Mouse (Mus musculus): Measurements from ENCODE around the gene Dnal1.

The Dnal1 gene

GRCm38 (mm10) chr12:84161616-84162433 lies 47.7 kb downstream of the Dnal1 start:
- no peak for DNase-seq (ENCODE audit: low read depth, low spot score)

- DNase-seq (ENCODE audit: low read depth, low spot score): no peak
These were observed 49.0 kb downstream of the Dnal1 start for GRCm38 (mm10) chr12:84163133-84163532.

DNA sequence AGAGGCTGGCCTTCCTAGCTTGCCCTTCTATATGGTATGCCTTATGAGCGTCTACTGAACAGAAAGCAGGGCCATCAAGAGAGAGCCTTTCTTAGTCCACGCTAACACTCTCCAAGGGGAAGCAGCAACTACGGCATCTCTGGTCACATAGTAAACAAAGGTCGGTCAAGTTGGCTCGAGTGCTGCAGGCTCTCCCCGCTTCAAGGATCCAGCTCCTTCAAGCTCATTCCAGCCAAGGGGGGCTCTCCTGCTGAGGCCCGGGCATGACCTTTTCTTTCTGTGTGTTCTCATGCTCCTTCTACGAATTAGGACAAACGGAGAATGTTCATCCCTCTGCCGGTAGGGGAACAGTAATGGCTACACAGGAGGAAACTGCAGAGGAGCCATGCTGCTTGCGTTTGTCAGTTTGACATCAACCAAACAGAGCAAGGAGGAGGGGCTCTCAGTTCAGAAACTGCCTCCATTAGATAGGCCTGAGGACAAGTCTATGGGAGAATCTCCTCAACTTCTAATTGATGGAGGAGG lies 49.5 kb downstream of the Dnal1 start:
- DNase-seq (ENCODE audit: low read depth, low spot score): no peak

DNA sequence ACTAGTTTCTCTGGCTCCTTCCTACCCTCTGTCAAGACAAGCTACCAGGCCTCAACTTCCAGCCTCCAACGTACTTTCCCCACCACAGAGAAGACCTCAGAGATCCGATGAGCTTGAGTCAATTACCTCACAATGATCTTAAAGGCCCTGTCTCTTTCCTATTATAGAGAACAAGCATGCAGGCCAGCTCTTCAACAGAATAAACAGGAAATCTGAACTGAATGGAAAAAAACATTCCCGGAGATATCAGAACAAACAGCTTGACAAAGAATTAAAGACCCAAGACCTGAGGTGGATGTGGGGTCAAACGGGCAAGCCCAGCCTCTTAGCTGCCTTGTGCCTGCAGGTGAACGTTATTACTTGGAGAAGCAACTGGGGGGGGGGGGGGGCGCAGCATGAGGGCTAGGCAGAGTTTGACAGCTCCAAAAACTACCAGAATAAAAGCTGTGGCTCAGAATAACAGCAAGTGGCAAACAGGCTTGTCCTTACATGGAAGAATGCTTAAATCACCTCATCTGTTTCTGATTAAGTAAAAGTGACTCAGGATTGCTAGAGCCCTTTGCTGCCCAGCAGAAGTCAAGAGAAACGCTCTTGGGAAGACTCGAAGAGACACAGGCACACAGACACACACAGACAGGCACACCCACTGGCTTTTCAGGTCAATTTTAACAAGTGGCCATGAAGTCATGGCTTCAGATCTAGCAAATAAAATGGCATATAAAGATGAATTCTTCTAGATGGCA lies 51.6 kb downstream of the Dnal1 start:
- DNase-seq (ENCODE audit: low read depth, low spot score): no peak

- DNase-seq (ENCODE audit: low read depth, low spot score): no peak
These were observed 56.4 kb downstream of the Dnal1 start for GRCm38 (mm10) chr12:84170610-84171009.

DNA sequence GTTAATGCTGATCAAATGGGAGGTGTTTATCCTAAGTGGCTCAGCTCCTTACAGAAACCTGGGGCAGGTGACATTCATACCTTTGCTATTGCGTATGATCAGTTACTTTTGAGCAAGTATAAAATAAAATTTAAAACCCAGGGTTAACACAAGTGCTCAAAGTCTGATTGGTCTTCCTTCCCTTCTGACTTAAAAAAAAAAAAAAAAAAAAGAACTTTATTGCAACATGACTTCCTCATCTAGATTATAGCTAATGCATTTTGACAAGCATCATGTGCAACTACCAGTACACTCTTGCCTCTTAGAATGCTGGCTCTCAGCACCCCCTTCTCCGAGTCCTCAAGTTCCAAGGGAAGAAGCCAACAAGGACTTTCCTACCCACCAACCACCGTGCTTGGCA lies 58.0 kb downstream of the Dnal1 start:
- no peak for DNase-seq (ENCODE audit: low read depth, low spot score)

DNA sequence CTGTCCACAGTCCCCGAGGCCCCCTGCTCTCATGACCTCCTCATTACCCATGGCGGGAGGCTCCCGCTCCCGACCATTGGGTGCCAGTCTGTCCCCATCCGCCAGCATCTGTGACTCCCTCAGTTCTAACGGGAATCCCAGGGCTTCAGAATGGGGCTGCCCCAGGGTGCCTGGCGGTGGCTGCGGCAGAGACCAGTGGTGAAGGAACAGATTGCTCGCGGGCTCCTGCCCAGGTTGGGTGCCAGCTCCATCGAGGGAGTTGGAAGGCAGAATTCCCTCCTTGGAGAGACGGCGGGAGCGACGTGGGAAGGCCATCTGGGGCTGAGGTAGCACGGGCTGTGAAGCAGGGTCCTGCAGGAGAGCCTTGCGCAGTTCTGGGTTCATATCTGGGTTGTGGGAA lies 58.7 kb downstream of the Dnal1 start:
- no peak for DNase-seq (ENCODE audit: low read depth, low spot score)

- no peak for DNase-seq (ENCODE audit: low read depth, low spot score)
These were observed 59.2 kb downstream of the Dnal1 start for GRCm38 (mm10) chr12:84173309-84173915.

- no peak for DNase-seq (ENCODE audit: low read depth, low spot score)
These were observed 60.1 kb downstream of the Dnal1 start for GRCm38 (mm10) chr12:84174190-84174811.

- no peak for DNase-seq (ENCODE audit: low read depth, low spot score)
These were observed 60.7 kb downstream of the Dnal1 start for GRCm38 (mm10) chr12:84174871-84175270.

DNA sequence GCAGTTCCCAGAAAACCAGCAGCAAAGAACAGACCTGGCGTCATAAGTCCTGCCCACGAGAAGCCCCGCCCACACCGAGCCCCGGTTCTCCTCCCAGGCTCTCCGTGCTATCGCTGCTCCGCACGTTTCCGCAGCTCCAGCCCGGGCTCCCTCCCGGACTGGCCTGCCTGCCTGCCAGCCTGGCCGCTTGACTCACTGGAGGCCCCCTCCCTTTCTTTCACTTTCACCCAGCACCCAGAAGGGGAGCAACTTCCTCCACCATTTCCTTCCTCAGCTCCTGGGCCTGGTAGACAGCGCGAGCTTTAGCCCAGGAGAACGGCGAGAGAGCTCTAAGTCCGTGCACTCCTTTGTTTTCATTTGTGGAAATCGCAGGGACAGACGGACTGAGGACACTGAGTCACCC lies 61.5 kb downstream of the Dnal1 start:
- DNase-seq (ENCODE audit: low read depth, low spot score): no peak

DNA sequence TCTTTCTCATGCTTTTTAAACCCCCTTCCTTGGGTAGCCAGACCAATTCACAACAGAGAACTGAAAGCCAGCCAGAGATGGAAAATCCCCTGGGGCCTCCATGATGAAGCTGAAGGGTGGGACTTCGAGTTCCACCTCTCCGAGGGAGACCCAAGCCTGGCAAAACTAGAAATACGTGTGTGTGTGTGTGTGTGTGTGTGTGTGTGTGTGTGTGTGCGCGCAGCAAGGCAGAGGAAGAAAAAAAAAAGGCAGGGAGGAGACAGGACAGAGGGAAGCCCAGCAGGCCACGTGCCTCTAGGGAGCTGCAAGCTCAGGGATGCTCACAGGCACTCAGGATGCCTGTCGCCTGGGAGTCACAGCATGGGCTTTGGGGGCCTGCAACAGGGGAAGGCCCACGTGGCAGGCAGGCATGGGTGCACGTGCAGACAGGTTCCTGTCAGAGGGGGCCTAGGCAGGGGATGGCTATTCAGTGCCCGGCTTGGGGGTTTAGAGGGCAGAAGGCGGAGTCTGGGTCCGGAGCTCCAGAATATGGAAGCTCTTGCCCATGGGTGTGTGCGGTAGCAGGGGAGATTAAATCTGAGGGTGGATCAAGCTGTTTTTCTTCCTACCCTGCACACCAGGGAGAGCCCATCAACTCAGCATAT lies 62.1 kb downstream of the Dnal1 start:
- DNase-seq (ENCODE audit: low read depth, low spot score): no peak

DNA sequence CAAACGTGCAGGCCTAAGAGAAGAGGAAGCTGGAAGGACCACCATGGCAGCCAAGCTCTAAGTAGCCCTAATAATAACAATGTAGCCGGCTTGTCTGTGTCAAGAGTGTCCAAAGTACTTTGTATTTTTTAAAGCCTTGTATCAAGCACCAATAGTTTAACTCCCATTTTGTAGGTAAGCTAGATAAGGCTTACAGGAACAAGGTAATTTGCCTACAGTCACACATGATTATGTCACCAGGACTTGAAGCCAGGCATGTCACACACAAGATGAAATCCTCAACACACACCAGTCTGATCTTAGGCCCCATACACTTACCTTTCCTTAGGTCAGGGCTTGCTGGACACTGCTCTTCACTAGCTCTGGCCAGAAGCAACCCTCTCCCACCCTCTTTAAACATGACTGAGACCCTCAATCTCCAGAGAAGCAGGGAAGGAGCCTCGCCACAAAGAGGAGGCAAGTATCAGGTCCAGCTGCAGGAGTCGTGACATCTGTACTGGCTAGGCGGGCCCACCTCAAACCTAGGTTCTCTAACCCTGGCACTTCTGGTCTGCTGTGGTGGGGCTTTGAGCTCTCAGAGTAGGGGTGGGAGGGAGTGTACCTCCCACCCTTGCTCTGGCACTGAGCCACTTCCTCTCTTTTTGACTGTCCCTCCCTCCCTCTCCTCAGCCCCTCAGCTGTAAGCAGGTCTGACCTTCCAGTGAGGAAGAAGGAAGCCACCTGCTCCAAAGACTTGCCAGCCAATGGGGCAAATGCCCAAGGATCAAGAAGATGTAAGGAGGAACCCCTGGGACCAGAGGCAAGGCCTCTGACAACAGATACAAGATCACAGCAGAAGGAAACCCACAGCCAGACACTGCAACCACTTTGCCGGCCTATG lies 63.0 kb downstream of the Dnal1 start:
- no peak for DNase-seq (ENCODE audit: low read depth, low spot score)

DNA sequence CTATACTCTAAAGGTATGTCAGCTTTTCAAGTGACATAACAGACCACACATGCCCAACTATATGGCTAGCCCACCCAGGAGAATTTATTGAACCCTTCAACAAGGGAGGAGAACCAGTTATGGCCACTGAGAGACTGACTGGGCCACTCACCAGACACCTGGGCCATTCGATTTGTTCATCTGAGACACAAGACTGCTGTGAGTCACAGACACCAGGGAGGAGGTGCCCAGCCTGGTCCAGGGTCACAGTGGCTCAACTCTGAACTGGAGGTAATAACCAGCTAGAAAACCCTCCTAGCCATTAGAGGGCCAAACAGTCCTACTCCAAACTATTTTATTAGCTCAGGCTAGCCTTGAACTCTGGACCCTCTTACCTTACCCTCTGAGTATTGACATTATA lies 63.9 kb downstream of the Dnal1 start:
- no peak for DNase-seq (ENCODE audit: low read depth, low spot score)

GRCm38 (mm10) chr12:84178652-84179445 lies 64.7 kb downstream of the Dnal1 start:
- DNase-seq (ENCODE audit: low read depth, low spot score): no peak

DNA sequence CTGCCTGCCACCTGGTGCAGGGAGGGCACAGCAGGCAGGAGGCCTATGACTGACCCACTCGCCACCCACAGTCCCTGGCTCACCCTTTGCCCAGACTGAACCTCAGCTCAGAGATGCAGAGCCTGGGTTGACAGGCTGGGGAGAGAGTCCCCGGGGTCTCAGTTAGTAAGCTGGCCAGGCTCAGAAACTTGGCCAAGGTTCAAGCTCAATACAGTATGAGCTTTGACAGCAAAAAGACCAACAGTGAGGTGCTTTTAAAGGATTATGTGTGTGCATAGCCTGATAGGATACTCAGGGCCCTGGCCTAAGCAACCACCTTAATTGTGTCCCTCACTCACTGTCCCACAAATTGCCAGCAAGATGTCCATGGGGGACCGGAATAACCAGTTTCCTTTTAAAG lies 65.9 kb downstream of the Dnal1 start:
- no peak for DNase-seq (ENCODE audit: low read depth, low spot score)

DNA sequence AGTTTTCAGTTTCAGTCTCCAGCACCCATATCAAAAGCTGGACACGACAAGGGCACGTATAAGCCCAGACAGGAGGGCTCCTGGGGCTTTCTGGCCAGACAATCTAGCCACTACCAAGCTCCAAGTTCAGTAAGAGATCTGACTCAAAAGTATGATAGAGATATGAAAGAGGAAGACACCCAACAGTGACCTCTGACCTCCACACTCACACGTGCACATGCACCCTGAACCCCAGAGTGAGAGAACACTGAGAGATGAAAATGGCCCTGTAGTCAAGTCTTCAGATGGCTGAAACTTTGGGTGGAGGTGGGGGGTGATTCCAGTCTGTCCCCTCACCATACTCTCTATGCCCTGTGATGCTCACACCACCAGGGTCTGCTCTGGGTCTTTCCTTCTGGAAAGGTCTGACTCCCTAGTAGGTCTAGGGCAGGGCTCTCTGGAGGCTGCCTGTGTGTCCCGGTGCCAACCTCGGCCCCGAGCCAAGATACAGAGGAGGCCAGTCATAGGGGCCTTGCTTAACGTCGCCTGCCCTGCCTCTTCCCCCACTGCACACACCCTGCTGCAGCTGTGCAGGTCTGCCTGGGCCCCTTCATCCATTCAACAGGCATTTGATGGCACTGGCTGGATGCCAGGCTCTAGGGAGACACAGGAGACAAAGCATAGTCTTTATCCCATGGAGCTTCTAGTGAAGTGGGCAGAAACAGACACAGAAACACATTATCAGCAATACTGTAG lies 66.7 kb downstream of the Dnal1 start:
- no peak for DNase-seq (ENCODE audit: low read depth, low spot score)

DNA sequence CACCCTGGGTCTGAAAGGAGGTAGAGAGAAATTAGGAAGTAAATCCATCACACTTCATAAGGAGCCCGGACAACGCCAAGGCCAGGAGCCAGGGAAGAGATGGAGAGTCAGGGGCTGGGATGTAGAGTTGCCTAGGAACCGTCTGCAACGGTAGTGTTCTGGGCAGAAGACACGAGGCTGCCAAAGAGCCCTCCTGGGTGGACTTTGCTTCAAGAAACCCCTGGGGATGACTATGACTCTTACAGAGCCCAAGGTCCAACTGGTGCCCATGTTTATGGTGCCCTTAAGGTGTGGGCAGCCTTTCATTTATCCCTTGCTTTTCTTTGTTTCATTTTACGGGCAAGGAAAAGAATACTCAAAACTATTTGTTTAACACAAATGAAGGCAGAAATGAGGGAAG lies 67.8 kb downstream of the Dnal1 start:
- DNase-seq (ENCODE audit: low read depth, low spot score): no peak

DNA sequence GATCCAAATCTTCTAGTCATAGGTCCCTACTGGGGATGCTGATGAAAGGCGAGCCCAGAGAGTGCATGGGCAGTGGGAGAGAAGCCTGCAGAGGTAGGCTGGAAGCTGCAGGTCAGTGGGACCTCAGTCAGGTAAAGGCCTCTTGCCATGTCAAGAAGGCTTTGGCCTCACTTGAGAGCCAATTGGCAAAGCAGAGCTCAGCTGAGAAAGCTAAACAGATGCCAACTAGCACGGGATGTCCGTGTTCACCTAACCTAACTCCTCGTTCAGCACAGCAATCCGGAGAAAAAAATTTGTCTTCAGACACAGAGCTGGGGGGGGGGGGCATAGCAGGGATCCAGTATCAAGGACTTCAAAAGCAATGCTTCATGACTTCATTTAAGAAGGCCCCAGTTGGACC lies 70.8 kb downstream of the Dnal1 start:
- no peak for DNase-seq (ENCODE audit: low read depth, low spot score)

Data from WW6 (cell line).